Mouse (Mus musculus) midbrain, embryonic 15.5 days (tissue): ENCODE results near the gene Itgad. TPM values are rescaled to one million over a fixed set of nuclear protein-coding genes. Genes with fewer than 3 reads are reported as not detected.

Source experiments
- ATAC-seq: fragments of 200-750 bp; cut with Nextera tagmentation; replicated peaks from 2 replicates; pipeline ENCODE4 v1.8.0; 2017; ENCODE audit warnings: moderate TSS enrichment
- H3K27ac ChIP-seq: fragments of 300-500 bp; sonication (generic); 2 replicates; pipeline ENCODE4 v1.5.1; 2015; ENCODE audit warnings: mild to moderate bottlenecking, inconsistent platforms
- H3K27me3 ChIP-seq: fragments of 300-500 bp; sonication (generic); replicated peaks from 2 replicates; pipeline ENCODE4 v1.6.1; 2015; ENCODE audit warnings: inconsistent platforms
- H3K36me3 ChIP-seq: fragments of 300-500 bp; sonication (generic); replicated peaks from 2 replicates; pipeline ENCODE4 v1.6.1; 2015; ENCODE audit warnings: inconsistent platforms
- H3K4me1 ChIP-seq: fragments of 300-500 bp; sonication (generic); 2 replicates; pipeline ENCODE4 v1.6.1; 2015; ENCODE audit warnings: inconsistent platforms
- H3K4me2 ChIP-seq: fragments of 300-500 bp; sonication (generic); 2 replicates; pipeline ENCODE4 v1.6.1; 2015; ENCODE audit warnings: inconsistent platforms, mild to moderate bottlenecking, moderate library complexity
- H3K4me3 ChIP-seq: fragments of 300-500 bp; sonication (generic); 2 replicates; pipeline ENCODE4 v1.5.1; 2015; ENCODE audit warnings: mild to moderate bottlenecking, inconsistent platforms
- H3K9ac ChIP-seq: fragments of 300-500 bp; sonication (generic); 2 replicates; pipeline ENCODE4 v1.6.1; 2015; ENCODE audit warnings: mild to moderate bottlenecking, inconsistent platforms
- H3K9me3 ChIP-seq: fragments of 300-500 bp; sonication (generic); 2 replicates; pipeline ENCODE4 v1.6.1; 2016; ENCODE audit warnings: inconsistent platforms
- WGBS: fragments of 180-500 bp; shearing (Covaris S2); methylation state at CpG from one replicate; pipeline ENCODE4 v1.1.7; 2015; ENCODE audit warnings: mixed read lengths; 5-methylcytosine and 5-hydroxymethylcytosine counted together
- polyA plus RNA-seq: library from polyadenylated mRNA; unstranded; fragments of >200 nt; fragmentation: Nextera tagmentation; extraction: Ambion mirVana; gene quantifications from 2 replicates; pipeline ENCODE4 v1.2.1, GENCODE M21; 2015

Itgad gene
- polyA plus RNA-seq, 1 experiment from 2014 or later, result not detected

- ATAC-seq, result peak; percentile 8; the same call in 1 of the 2 replicates
- H3K36me3 ChIP-seq, result no peaks in the 10 kb centered on the region; the same call in 1 of the 2 replicates
- peak within 1 kb of the TSS; percentile 93 for H3K4me2 ChIP-seq
- H3K4me1 ChIP-seq, result peaks cover 23% of the 10 kb centered on the region
- H3K27me3 ChIP-seq, result no peaks in the 10 kb centered on the region
- WGBS, result 26% methylated on average over 37 of the region's 37 CpGs
- H3K9me3 ChIP-seq, result no peaks in the 10 kb centered on the region
- peak within 1 kb of the TSS; percentile 69 for H3K4me3 ChIP-seq
- H3K27ac ChIP-seq, result peak within 1 kb of the TSS; percentile 99
- peak within 1 kb of the TSS; percentile 72 for H3K9ac ChIP-seq
These were observed 82.8 kb downstream of the Itgad start, which contains the start of gene Armc5 for GRCm38 (mm10) chr7:128236856-128237592. Gene Armc5 (plus strand): TSS chr7:128237342.

GRCm38 (mm10) chr7:128237593-128237926 lies 83.4 kb downstream of the Itgad start:
- 0% methylated on average over 25 of the region's 25 CpGs for WGBS

GRCm38 (mm10) chr7:128237927-128238778 lies 84.0 kb downstream of the Itgad start, which contains the start of gene 9130023H24Rik:
Gene 9130023H24Rik (minus strand): TSS chr7:128238031.
- H3K36me3 ChIP-seq, result peaks cover 4% of the 10 kb centered on the region; the same call in 1 of the 2 replicates
- H3K9ac ChIP-seq, result peak within 1 kb of the TSS; percentile 72
- peak within 1 kb of the TSS; percentile 69 for H3K4me3 ChIP-seq
- ATAC-seq, result peak; percentile 93
- H3K4me2 ChIP-seq, result peak within 1 kb of the TSS; percentile 93
- H3K4me1 ChIP-seq, result peaks cover 23% of the 10 kb centered on the region
- H3K27ac ChIP-seq, result peak within 1 kb of the TSS; percentile 99
- H3K27me3 ChIP-seq, result no peaks in the 10 kb centered on the region
- WGBS, result under 1% methylated on average over 69 of the region's 72 CpGs
- H3K9me3 ChIP-seq, result no peaks in the 10 kb centered on the region

More at GRCm38 (mm10) chr7:128237593-128237926, 83.4 kb downstream of the Itgad start:
- H3K27ac ChIP-seq, result peak overlapping the region; percentile 99
- H3K9me3 ChIP-seq, result no peaks in the 10 kb centered on the region
- peak overlapping the region; percentile 69 for H3K4me3 ChIP-seq
- H3K4me1 ChIP-seq, result peaks cover 23% of the 10 kb centered on the region
- no peaks in the 10 kb centered on the region for H3K27me3 ChIP-seq
- H3K4me2 ChIP-seq, result peak overlapping the region; percentile 93
- H3K36me3 ChIP-seq, result peaks cover 2% of the 10 kb centered on the region; the same call in 1 of the 2 replicates
- peak overlapping the region; percentile 72 for H3K9ac ChIP-seq
- ATAC-seq, result no peak

GRCm38 (mm10) chr7:128238991-128239390 lies 84.8 kb downstream of the Itgad start:
- Histone ChIP-seq H3K4me1 (peaks cover 23% of the 10 kb centered on the region), H3K27ac (peak overlapping the region; percentile 99; the same call in 1 of the 2 replicates), H3K4me3 (peak overlapping the region; percentile 69), H3K36me3 (peaks cover 4% of the 10 kb centered on the region; the same call in 1 of the 2 replicates), H3K4me2 (peak overlapping the region; percentile 93), H3K9ac (no peak overlapping the region), H3K27me3 (no peaks in the 10 kb centered on the region), H3K9me3 (no peaks in the 10 kb centered on the region)
- no peak for ATAC-seq
- WGBS, result 27% methylated on average over 4 of the region's 4 CpGs

- no peak overlapping the region for H3K4me2 ChIP-seq
- no peaks in the 10 kb centered on the region for H3K9me3 ChIP-seq
- H3K4me3 ChIP-seq, result no peak overlapping the region
- H3K4me1 ChIP-seq, result peaks cover 23% of the 10 kb centered on the region
- H3K27ac ChIP-seq, result no peak overlapping the region
- peaks cover 4% of the 10 kb centered on the region; the same call in 1 of the 2 replicates for H3K36me3 ChIP-seq
- no peaks in the 10 kb centered on the region for H3K27me3 ChIP-seq
- 92% methylated on average over 27 of the region's 27 CpGs for WGBS
- no peak for ATAC-seq
- no peak overlapping the region for H3K9ac ChIP-seq
These were observed 86.1 kb downstream of the Itgad start for GRCm38 (mm10) chr7:128240131-128240784.

GRCm38 (mm10) chr7:128242331-128242730 lies 88.2 kb downstream of the Itgad start:
- Histone ChIP-seq H3K4me3 (no peak overlapping the region), H3K27ac (no peak overlapping the region), H3K4me2 (no peak overlapping the region), H3K9me3 (no peaks in the 10 kb centered on the region), H3K9ac (no peak overlapping the region), H3K4me1 (peaks cover 33% of the 10 kb centered on the region), H3K27me3 (no peaks in the 10 kb centered on the region), H3K36me3 (peaks cover 4% of the 10 kb centered on the region; the same call in 1 of the 2 replicates)
- no peak for ATAC-seq
- 95% methylated on average over 16 of the region's 16 CpGs for WGBS

GRCm38 (mm10) chr7:128243921-128244320 lies 89.7 kb downstream of the Itgad start:
- no peak overlapping the region for H3K9ac ChIP-seq
- H3K4me2 ChIP-seq, result no peak overlapping the region
- H3K36me3 ChIP-seq, result peaks cover 4% of the 10 kb centered on the region; the same call in 1 of the 2 replicates
- no peaks in the 10 kb centered on the region for H3K9me3 ChIP-seq
- WGBS, result 62% methylated on average over 10 of the region's 10 CpGs
- H3K4me3 ChIP-seq, result no peak overlapping the region
- H3K27me3 ChIP-seq, result no peaks in the 10 kb centered on the region
- H3K27ac ChIP-seq, result no peak overlapping the region
- peaks cover 31% of the 10 kb centered on the region for H3K4me1 ChIP-seq
- no peak for ATAC-seq

GRCm38 (mm10) chr7:128244410-128245025 lies 90.3 kb downstream of the Itgad start:
- Histone ChIP-seq H3K9me3 (no peaks in the 10 kb centered on the region), H3K9ac (no peak overlapping the region), H3K4me1 (peaks cover 25% of the 10 kb centered on the region), H3K4me2 (no peak overlapping the region), H3K27me3 (no peaks in the 10 kb centered on the region), H3K27ac (no peak overlapping the region), H3K4me3 (no peak overlapping the region), H3K36me3 (peaks cover 4% of the 10 kb centered on the region; the same call in 1 of the 2 replicates)
- no peak for ATAC-seq
- WGBS, result 82% methylated on average over 18 of the region's 18 CpGs

GRCm38 (mm10) chr7:128245547-128245946 lies 91.4 kb downstream of the Itgad start:
- Histone ChIP-seq H3K27me3 (no peaks in the 10 kb centered on the region), H3K9me3 (no peaks in the 10 kb centered on the region), H3K4me2 (no peak overlapping the region), H3K4me1 (peaks cover 22% of the 10 kb centered on the region), H3K36me3 (peaks cover 4% of the 10 kb centered on the region; the same call in 1 of the 2 replicates), H3K27ac (no peak overlapping the region), H3K4me3 (no peak overlapping the region), H3K9ac (no peak overlapping the region)
- no peak for ATAC-seq
- 81% methylated on average over 4 of the region's 4 CpGs for WGBS

GRCm38 (mm10) chr7:128246496-128247391 lies 92.6 kb downstream of the Itgad start, which contains the start of gene Tgfb1i1:
Gene Tgfb1i1 (plus strand): TSS chr7:128246812.
- Histone ChIP-seq H3K9me3 (no peaks in the 10 kb centered on the region), H3K27me3 (no peaks in the 10 kb centered on the region), H3K27ac (peak within 1 kb of the TSS; percentile 73), H3K4me3 (peak within 1 kb of the TSS; percentile 35), H3K4me2 (peak within 1 kb of the TSS; percentile 55), H3K36me3 (0 out of 2 replicates have a peak, but pooled peaks cover 4% of the 10 kb centered on the region), H3K9ac (peak within 1 kb of the TSS; percentile 47), H3K4me1 (peaks cover 18% of the 10 kb centered on the region)
- WGBS, result under 1% methylated on average over 30 of the region's 30 CpGs
- ATAC-seq, result peak; percentile 73
